Mouse (Mus musculus): ENCODE data around the gene BC028528. TPM values are rescaled to one million over a fixed set of nuclear protein-coding genes. Genes with fewer than 3 reads are reported as not detected.

Gene BC028528
- polyA plus RNA-seq, 1 experiment from 2014 or later, result 76.9 TPM

GRCm38 (mm10) chr3:95893126-95893525, 1.3 kb upstream of the BC028528 start:
- no peaks in the 10 kb centered on the region for H3K27me3 ChIP-seq
- peak; percentile 39; the same call in 1 of the 2 replicates for ATAC-seq (ENCODE audit: borderline replicate concordance, extremely low read depth, low FRiP score, low TSS enrichment)
- peaks cover 28% of the 10 kb centered on the region for H3K4me1 ChIP-seq
- H3K36me3 ChIP-seq, result peaks cover 10% of the 10 kb centered on the region
- H3K4me2 ChIP-seq, result peak overlapping the region; percentile 55
- H3K4me3 ChIP-seq, result peak overlapping the region; percentile 71
- no peaks in the 10 kb centered on the region for H3K9me3 ChIP-seq
- peak overlapping the region; percentile 37; the same call in 1 of the 2 replicates for H3K9ac ChIP-seq
- peak overlapping the region; percentile 93 for H3K27ac ChIP-seq
- 13% methylated on average over 7 of the region's 7 CpGs for WGBS

- H3K9me3 ChIP-seq, result no peaks in the 10 kb centered on the region
- WGBS, result 23% methylated on average over 11 of the region's 11 CpGs
- H3K27me3 ChIP-seq, result no peaks in the 10 kb centered on the region
- peak overlapping the region; percentile 14 for H3K9ac ChIP-seq
- H3K36me3 ChIP-seq, result peaks cover 6% of the 10 kb centered on the region; the same call in 1 of the 2 replicates
- no peak for ATAC-seq (ENCODE audit: borderline replicate concordance, extremely low read depth, low FRiP score, low TSS enrichment)
- H3K4me1 ChIP-seq, result peaks cover 28% of the 10 kb centered on the region
- peak overlapping the region; percentile 93 for H3K27ac ChIP-seq
- peak overlapping the region; percentile 55 for H3K4me2 ChIP-seq
- H3K4me3 ChIP-seq, result peak overlapping the region; percentile 71
Measured at GRCm38 (mm10) chr3:95892066-95893052, 554 bp upstream of the BC028528 start.

- H3K36me3 ChIP-seq, result peaks cover 10% of the 10 kb centered on the region; the same call in 1 of the 2 replicates
- peak overlapping the region; percentile 55; the same call in 1 of the 2 replicates for H3K4me2 ChIP-seq
- 65% methylated on average over 3 of the region's 3 CpGs for WGBS
- no peaks in the 10 kb centered on the region for H3K27me3 ChIP-seq
- H3K27ac ChIP-seq, result no peak overlapping the region
- ATAC-seq (ENCODE audit: borderline replicate concordance, extremely low read depth, low FRiP score, low TSS enrichment), result no peak
- no peak overlapping the region for H3K9ac ChIP-seq
- no peak overlapping the region for H3K4me3 ChIP-seq
- H3K4me1 ChIP-seq, result peaks cover 20% of the 10 kb centered on the region
- H3K9me3 ChIP-seq, result no peaks in the 10 kb centered on the region
Measured at GRCm38 (mm10) chr3:95889664-95890063, 2.1 kb downstream of the BC028528 start.

- no peak overlapping the region for H3K4me2 ChIP-seq
- H3K36me3 ChIP-seq, result peaks cover 14% of the 10 kb centered on the region; the same call in 1 of the 2 replicates
- H3K27ac ChIP-seq, result no peak overlapping the region
- H3K27me3 ChIP-seq, result no peaks in the 10 kb centered on the region
- no peaks in the 10 kb centered on the region for H3K9me3 ChIP-seq
- ATAC-seq (ENCODE audit: borderline replicate concordance, extremely low read depth, low FRiP score, low TSS enrichment), result no peak
- 66% methylated on average over 4 of the region's 4 CpGs for WGBS
- H3K4me1 ChIP-seq, result peaks cover 24% of the 10 kb centered on the region
- H3K9ac ChIP-seq, result no peak overlapping the region
- no peak overlapping the region for H3K4me3 ChIP-seq
Measured at GRCm38 (mm10) chr3:95887596-95887995, 4.2 kb downstream of the BC028528 start.

DNA sequence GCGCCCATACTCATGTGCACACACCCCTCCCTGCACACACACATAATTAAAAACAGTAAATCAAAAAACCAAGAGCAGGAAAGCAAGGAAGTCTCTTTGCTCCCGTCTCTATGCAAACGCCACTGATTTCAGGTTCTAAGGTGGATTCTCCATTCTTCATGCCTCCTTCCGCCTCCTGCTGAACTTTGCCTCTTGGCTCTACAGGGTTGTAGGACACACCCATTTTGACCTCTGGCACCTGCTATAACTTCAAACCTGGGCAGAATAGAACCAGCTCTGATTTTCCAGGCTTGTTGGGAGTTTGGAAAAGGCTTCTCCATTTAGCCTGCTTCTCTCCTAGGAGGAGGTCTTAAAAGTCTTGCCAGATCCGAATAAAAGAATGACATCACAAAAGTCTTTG, 7.4 kb downstream of the BC028528 start:
- no peak for ATAC-seq (ENCODE audit: borderline replicate concordance, extremely low read depth, low FRiP score, low TSS enrichment)
- no peaks in the 10 kb centered on the region for H3K27me3 ChIP-seq
- H3K4me1 ChIP-seq, result peaks cover 18% of the 10 kb centered on the region
- 86% methylated on average over 5 of the region's 5 CpGs for WGBS
- no peak overlapping the region for H3K4me2 ChIP-seq
- H3K9me3 ChIP-seq, result no peaks in the 10 kb centered on the region
- H3K4me3 ChIP-seq, result no peak overlapping the region
- no peak overlapping the region for H3K27ac ChIP-seq
- H3K36me3 ChIP-seq, result peaks cover 14% of the 10 kb centered on the region; the same call in 1 of the 2 replicates
- no peak overlapping the region for H3K9ac ChIP-seq

DNA sequence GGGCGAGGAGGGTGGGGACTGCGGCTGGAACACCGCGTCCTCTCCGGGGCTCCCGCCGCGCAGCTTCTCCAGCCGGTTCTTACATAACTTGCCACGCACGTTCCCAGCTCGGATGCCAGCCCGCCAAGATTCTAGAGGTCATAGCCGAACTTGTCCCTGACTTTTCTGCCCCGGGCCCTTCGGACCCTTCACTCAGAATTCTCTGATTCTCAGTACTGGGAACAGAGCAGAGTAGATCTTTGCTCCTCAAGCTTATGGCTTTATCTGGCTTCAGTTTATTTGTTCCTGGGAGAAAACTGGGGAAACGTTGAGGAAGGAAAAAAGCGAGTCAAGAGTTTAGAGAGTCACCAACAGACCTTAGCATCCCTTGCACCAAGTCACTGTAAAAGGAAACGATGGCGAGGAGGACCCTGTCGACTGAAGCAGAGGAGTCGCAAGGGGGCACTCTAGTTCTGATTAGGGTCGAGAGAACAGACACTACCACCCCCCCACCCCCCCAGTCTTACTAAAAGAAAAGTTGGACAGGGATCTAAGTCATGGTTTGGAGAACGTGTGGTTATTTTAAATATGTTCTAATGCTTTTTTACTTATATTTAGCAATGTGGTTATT, 8.9 kb downstream of the BC028528 start:
- Histone ChIP-seq H3K9me3 (no peaks in the 10 kb centered on the region), H3K9ac (peak overlapping the region; percentile 20; the same call in 1 of the 2 replicates), H3K4me3 (peak overlapping the region; percentile 52), H3K36me3 (peaks cover 9% of the 10 kb centered on the region; the same call in 1 of the 2 replicates), H3K27me3 (no peaks in the 10 kb centered on the region), H3K4me2 (peak overlapping the region; percentile 99), H3K27ac (0 out of 2 replicates have a peak overlapping the region, but pooled peaks have one; percentile 42), H3K4me1 (peaks cover 18% of the 10 kb centered on the region)
- under 1% methylated on average over 23 of the region's 24 CpGs for WGBS
- ATAC-seq (ENCODE audit: borderline replicate concordance, extremely low read depth, low FRiP score, low TSS enrichment), result no peak

- peaks cover 18% of the 10 kb centered on the region for H3K4me1 ChIP-seq
- peaks cover 8% of the 10 kb centered on the region; the same call in 1 of the 2 replicates for H3K36me3 ChIP-seq
- WGBS, result under 1% methylated on average over 59 of the region's 66 CpGs
- peak within 1 kb of the TSS; percentile 99 for H3K4me2 ChIP-seq
- no peaks in the 10 kb centered on the region for H3K9me3 ChIP-seq
- 0 out of 2 replicates have a peak within 1 kb of the TSS, but pooled peaks have one; percentile 42 for H3K27ac ChIP-seq
- ATAC-seq (ENCODE audit: borderline replicate concordance, extremely low read depth, low FRiP score, low TSS enrichment), result peak; percentile 97
- peak within 1 kb of the TSS; percentile 52 for H3K4me3 ChIP-seq
- peak within 1 kb of the TSS; percentile 30 for H3K9ac ChIP-seq
- no peaks in the 10 kb centered on the region for H3K27me3 ChIP-seq
Measured at GRCm38 (mm10) chr3:95881979-95882815, 9.6 kb downstream of the BC028528 start, which contains the start of gene Ciart. Gene Ciart, minus strand, starts transcription at chr3:95882251.

GRCm38 (mm10) chr3:95879063-95879462, 12.7 kb downstream of the BC028528 start:
- H3K4me2 ChIP-seq, result no peak overlapping the region
- 86% methylated on average over 4 of the region's 4 CpGs for WGBS
- no peak for ATAC-seq (ENCODE audit: borderline replicate concordance, extremely low read depth, low FRiP score, low TSS enrichment)
- H3K9me3 ChIP-seq, result no peaks in the 10 kb centered on the region
- no peaks in the 10 kb centered on the region for H3K27me3 ChIP-seq
- no peak overlapping the region for H3K4me3 ChIP-seq
- H3K27ac ChIP-seq, result no peak overlapping the region
- peaks cover 18% of the 10 kb centered on the region for H3K4me1 ChIP-seq
- H3K36me3 ChIP-seq, result no peaks in the 10 kb centered on the region
- no peak overlapping the region for H3K9ac ChIP-seq

GRCm38 (mm10) chr3:95872048-95872447, 19.8 kb downstream of the BC028528 start:
- H3K4me1 ChIP-seq, result peaks cover 8% of the 10 kb centered on the region
- H3K27ac ChIP-seq, result no peak overlapping the region
- H3K9me3 ChIP-seq, result no peaks in the 10 kb centered on the region
- H3K9ac ChIP-seq, result peak overlapping the region; percentile 67
- no peak for ATAC-seq (ENCODE audit: borderline replicate concordance, extremely low read depth, low FRiP score, low TSS enrichment)
- H3K4me3 ChIP-seq, result peak overlapping the region; percentile 56
- H3K4me2 ChIP-seq, result peak overlapping the region; percentile 60
- no peaks in the 10 kb centered on the region for H3K27me3 ChIP-seq
- peaks cover 19% of the 10 kb centered on the region for H3K36me3 ChIP-seq
- WGBS, result 64% methylated on average over 7 of the region's 7 CpGs

- peak within 1 kb of the TSS; percentile 56 for H3K4me3 ChIP-seq
- H3K4me1 ChIP-seq, result peaks cover 8% of the 10 kb centered on the region
- H3K9ac ChIP-seq, result peak within 1 kb of the TSS; percentile 67
- peak within 1 kb of the TSS; percentile 60 for H3K4me2 ChIP-seq
- H3K36me3 ChIP-seq, result peaks cover 19% of the 10 kb centered on the region
- H3K27me3 ChIP-seq, result no peaks in the 10 kb centered on the region
- H3K27ac ChIP-seq, result peak within 1 kb of the TSS; percentile 85
- peak; percentile 96 for ATAC-seq (ENCODE audit: borderline replicate concordance, extremely low read depth, low FRiP score, low TSS enrichment)
- H3K9me3 ChIP-seq, result no peaks in the 10 kb centered on the region
- under 1% methylated on average over 33 of the region's 33 CpGs for WGBS
Measured at GRCm38 (mm10) chr3:95871392-95871867, 20.4 kb downstream of the BC028528 start, which contains the start of gene Mrps21. Gene Mrps21, minus strand, starts transcription at chr3:95871519.

DNA sequence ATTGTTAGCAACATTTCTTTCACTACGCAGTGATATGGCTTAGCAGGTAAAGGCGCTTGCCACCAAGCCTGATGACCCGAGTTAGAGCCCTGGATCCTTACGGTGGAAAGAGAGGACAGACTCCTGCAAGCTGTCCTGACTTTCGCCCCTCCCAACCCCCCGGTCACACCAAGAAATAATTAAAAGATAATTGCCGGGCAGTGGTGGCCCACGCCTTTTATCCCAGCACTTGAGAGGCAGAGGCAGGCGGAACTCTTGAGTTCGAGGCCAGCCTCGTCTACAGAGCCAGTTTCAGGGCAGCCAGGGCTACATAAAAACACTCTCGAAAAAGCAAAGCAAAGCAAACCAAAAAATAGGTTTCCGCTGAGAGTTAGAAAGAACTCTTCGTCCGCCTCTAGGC, 20.8 kb downstream of the BC028528 start:
- H3K27me3 ChIP-seq, result no peaks in the 10 kb centered on the region
- peaks cover 8% of the 10 kb centered on the region for H3K4me1 ChIP-seq
- peaks cover 19% of the 10 kb centered on the region for H3K36me3 ChIP-seq
- peak overlapping the region; percentile 60 for H3K4me2 ChIP-seq
- peak overlapping the region; percentile 67 for H3K9ac ChIP-seq
- H3K4me3 ChIP-seq, result peak overlapping the region; percentile 56
- WGBS, result 5% methylated on average over 15 of the region's 15 CpGs
- H3K9me3 ChIP-seq, result no peaks in the 10 kb centered on the region
- ATAC-seq (ENCODE audit: borderline replicate concordance, extremely low read depth, low FRiP score, low TSS enrichment), result peak; percentile 40; the same call in 1 of the 2 replicates
- H3K27ac ChIP-seq, result peak overlapping the region; percentile 85
